Mouse (Mus musculus): ENCODE data around the gene Cuzd1. TPM values are rescaled to one million over a fixed set of nuclear protein-coding genes. Genes with fewer than 3 reads are reported as not detected.

Cuzd1 gene
- polyA plus RNA-seq (2012; ENCODE audit: insufficient read depth, low replicate concordance): not detected in 2 replicates

- no peak within 1 kb of the TSS for H3K4me3 ChIP-seq (replicated peaks)
- peaks cover 9% of the 10 kb centered on the region for H3K27me3 ChIP-seq (replicated peaks)
- no peaks in the 10 kb centered on the region for H3K36me3 ChIP-seq (replicated peaks; ENCODE audit: low read length)
Observed at GRCm38 (mm10) chr7:131322192-131322591, at the start of gene Cuzd1. Gene Cuzd1, minus strand, starts transcription at chr7:131322292.

GRCm38 (mm10) chr7:131371470-131371860 is 49.4 kb upstream of the Cuzd1 start:
- Histone ChIP-seq H3K27me3 (replicated peaks) (peaks cover 2% of the 10 kb centered on the region), H3K36me3 (replicated peaks; ENCODE audit: low read length) (peaks cover 15% of the 10 kb centered on the region), H3K4me3 (replicated peaks) (peak overlapping the region; percentile 94), H3K9me3 (no peaks in the 10 kb centered on the region), H3K4me1 (peaks cover 30% of the 10 kb centered on the region)
- TF ChIP-seq FLI1 (IDR thresholded peaks at IDR 0.05; ENCODE audit: low read length): no peak
- TF ChIP-seq GATA1 (IDR thresholded peaks at IDR 0.05; ENCODE audit: borderline replicate concordance, low read length): no peak

More at GRCm38 (mm10) chr7:131322192-131322591, at the start of gene Cuzd1:
- Histone ChIP-seq H3K9me3 (peaks cover 6% of the 10 kb centered on the region), H3K4me1 (no peaks in the 10 kb centered on the region)
- no peak for TF ChIP-seq FLI1 (IDR thresholded peaks at IDR 0.05; ENCODE audit: low read length)
- no peak for TF ChIP-seq GATA1 (IDR thresholded peaks at IDR 0.05; ENCODE audit: borderline replicate concordance, low read length)

- Histone ChIP-seq H3K4me3 (replicated peaks) (peak within 1 kb of the TSS; percentile 94), H3K36me3 (replicated peaks; ENCODE audit: low read length) (peaks cover 15% of the 10 kb centered on the region), H3K4me1 (peaks cover 30% of the 10 kb centered on the region), H3K27me3 (replicated peaks) (peaks cover 2% of the 10 kb centered on the region), H3K9me3 (no peaks in the 10 kb centered on the region)
- TF ChIP-seq FLI1 (IDR thresholded peaks at IDR 0.05; ENCODE audit: low read length): no peak
- TF ChIP-seq GATA1 (IDR thresholded peaks at IDR 0.05; ENCODE audit: borderline replicate concordance, low read length): no peak
Observed at GRCm38 (mm10) chr7:131370648-131371469, 48.8 kb upstream of the Cuzd1 start, which contains the start of gene Pstk. Gene Pstk, plus strand, starts transcription at chr7:131371141.

GRCm38 (mm10) chr7:131364131-131364530 is 42.0 kb upstream of the Cuzd1 start:
- Histone ChIP-seq H3K4me1 (peaks cover 22% of the 10 kb centered on the region), H3K27me3 (replicated peaks) (peaks cover 2% of the 10 kb centered on the region), H3K36me3 (replicated peaks; ENCODE audit: low read length) (peaks cover 10% of the 10 kb centered on the region), H3K9me3 (no peaks in the 10 kb centered on the region), H3K4me3 (replicated peaks) (no peak overlapping the region)
- TF ChIP-seq FLI1 (IDR thresholded peaks at IDR 0.05; ENCODE audit: low read length) (no peak), GATA1 (IDR thresholded peaks at IDR 0.05; ENCODE audit: borderline replicate concordance, low read length) (no peak)

GRCm38 (mm10) chr7:131362615-131363300 is 40.7 kb upstream of the Cuzd1 start, which contains the start of gene 2310057M21Rik:
Gene 2310057M21Rik, minus strand, starts transcription at chr7:131362759.
- Histone ChIP-seq H3K4me3 (replicated peaks) (peak within 1 kb of the TSS; percentile 98), H3K36me3 (replicated peaks; ENCODE audit: low read length) (peaks cover 22% of the 10 kb centered on the region)

GRCm38 (mm10) chr7:131362269-131362614 is 40.1 kb upstream of the Cuzd1 start:
- H3K4me1 ChIP-seq: peaks cover 22% of the 10 kb centered on the region

More at GRCm38 (mm10) chr7:131362615-131363300, 40.7 kb upstream of the Cuzd1 start, which contains the start of gene 2310057M21Rik:
- Histone ChIP-seq H3K27me3 (replicated peaks) (peaks cover 2% of the 10 kb centered on the region), H3K9me3 (no peaks in the 10 kb centered on the region), H3K4me1 (peaks cover 22% of the 10 kb centered on the region)
- TF ChIP-seq FLI1 (IDR thresholded peaks at IDR 0.05; ENCODE audit: low read length) (peak; percentile 52; the same call in 1 of the 2 replicates), GATA1 (IDR thresholded peaks at IDR 0.05; ENCODE audit: borderline replicate concordance, low read length) (no peak)

GRCm38 (mm10) chr7:131356105-131356504 is 34.0 kb upstream of the Cuzd1 start:
- no peak overlapping the region for H3K4me3 ChIP-seq (replicated peaks)
- H3K4me1 ChIP-seq: peaks cover 21% of the 10 kb centered on the region
- TF ChIP-seq GATA1 (IDR thresholded peaks at IDR 0.05; ENCODE audit: borderline replicate concordance, low read length) (no peak), FLI1 (IDR thresholded peaks at IDR 0.05; ENCODE audit: low read length) (no peak)
- H3K27me3 ChIP-seq (replicated peaks): no peaks in the 10 kb centered on the region
- peaks cover 76% of the 10 kb centered on the region for H3K36me3 ChIP-seq (replicated peaks; ENCODE audit: low read length)
- H3K9me3 ChIP-seq: no peaks in the 10 kb centered on the region

More at GRCm38 (mm10) chr7:131362269-131362614, 40.1 kb upstream of the Cuzd1 start:
- H3K4me3 ChIP-seq (replicated peaks): peak overlapping the region; percentile 98
- peaks cover 27% of the 10 kb centered on the region for H3K36me3 ChIP-seq (replicated peaks; ENCODE audit: low read length)
- H3K27me3 ChIP-seq (replicated peaks): peaks cover 2% of the 10 kb centered on the region
- no peaks in the 10 kb centered on the region for H3K9me3 ChIP-seq
- TF ChIP-seq FLI1 (IDR thresholded peaks at IDR 0.05; ENCODE audit: low read length): no peak
- TF ChIP-seq GATA1 (IDR thresholded peaks at IDR 0.05; ENCODE audit: borderline replicate concordance, low read length): no peak

GRCm38 (mm10) chr7:131345856-131346541 is 23.9 kb upstream of the Cuzd1 start:
- no peak for TF ChIP-seq FLI1 (IDR thresholded peaks at IDR 0.05; ENCODE audit: low read length)
- no peak for TF ChIP-seq GATA1 (IDR thresholded peaks at IDR 0.05; ENCODE audit: borderline replicate concordance, low read length)
- Histone ChIP-seq H3K36me3 (replicated peaks; ENCODE audit: low read length) (peaks cover 85% of the 10 kb centered on the region), H3K4me1 (no peaks in the 10 kb centered on the region), H3K27me3 (replicated peaks) (no peaks in the 10 kb centered on the region), H3K9me3 (no peaks in the 10 kb centered on the region), H3K4me3 (replicated peaks) (no peak overlapping the region)

GRCm38 (mm10) chr7:131337502-131338068 is 15.5 kb upstream of the Cuzd1 start:
- Histone ChIP-seq H3K9me3 (no peaks in the 10 kb centered on the region), H3K36me3 (replicated peaks; ENCODE audit: low read length) (peaks cover 42% of the 10 kb centered on the region), H3K4me1 (no peaks in the 10 kb centered on the region; the same call in 1 of the 2 replicates), H3K4me3 (replicated peaks) (no peak overlapping the region), H3K27me3 (replicated peaks) (no peaks in the 10 kb centered on the region)
- TF ChIP-seq FLI1 (IDR thresholded peaks at IDR 0.05; ENCODE audit: low read length) (no peak), GATA1 (IDR thresholded peaks at IDR 0.05; ENCODE audit: borderline replicate concordance, low read length) (no peak)

All from megakaryocyte, embryonic 14.5 days (primary cell).